Mouse (Mus musculus) midbrain, postnatal 0 days (tissue): ENCODE measurements at regions not wholly inside any gene's neighbourhood (a gene's known extent, or its start where the extent isn't known, plus 50 kb on each side); places are given as distances from the start of the nearest gene placed in this dataset. TPM values are rescaled to one million over a fixed set of nuclear protein-coding genes. Genes with fewer than 3 reads are reported as not detected.
A peak's percentile ranks its signal among the peaks of the same experiment; 100 is the strongest.

Source experiments
- ATAC-seq: fragments of 200-750 bp; cut with Nextera tagmentation; 2 replicates; pipeline ENCODE4 v1.8.0; 2017; ENCODE audit warnings: moderate number of reproducible peaks, mild to moderate bottlenecking, moderate TSS enrichment, moderate library complexity; ENCODE audit not compliant: low FRiP score
- DNase-seq: peaks from one replicate; pipeline ENCODE4 v3.0.0-alpha.2; 2015; ENCODE audit warnings: low spot score
- H3K27ac ChIP-seq: fragments of 300-500 bp; sonication (generic); 2 replicates; pipeline ENCODE4 v1.5.1; 2014; ENCODE audit warnings: low read depth, mild to moderate bottlenecking, low read length, mixed read lengths
- H3K27me3 ChIP-seq: fragments of 300-500 bp; sonication (generic); 2 replicates; pipeline ENCODE4 v1.6.1; 2014; ENCODE audit warnings: low read length, control low read depth, mixed read lengths; ENCODE audit not compliant: insufficient read depth
- H3K36me3 ChIP-seq: fragments of 300-500 bp; sonication (generic); 2 replicates; pipeline ENCODE4 v1.6.1; 2014; ENCODE audit warnings: low read length, control low read depth, mixed read lengths; ENCODE audit not compliant: insufficient read depth
- H3K4me1 ChIP-seq: fragments of 300-500 bp; sonication (generic); 2 replicates; pipeline ENCODE4 v1.6.1; 2014; ENCODE audit warnings: mild to moderate bottlenecking, control low read depth, antibody characterized with exemption, low read length, mixed read lengths; ENCODE audit not compliant: insufficient read depth
- H3K4me2 ChIP-seq: fragments of 300-500 bp; sonication (generic); 2 replicates; pipeline ENCODE4 v1.6.1; 2014; ENCODE audit warnings: low read depth, mild to moderate bottlenecking, low read length, mixed read lengths; ENCODE audit not compliant: poor library complexity, severe bottlenecking
- H3K4me3 ChIP-seq: fragments of 300-500 bp; sonication (generic); 2 replicates; pipeline ENCODE4 v1.5.1; 2014; ENCODE audit warnings: low read depth, mild to moderate bottlenecking, low read length, moderate library complexity
- H3K9ac ChIP-seq: fragments of 300-500 bp; sonication (generic); replicated peaks from 2 replicates; pipeline ENCODE4 v1.6.1; 2014; ENCODE audit warnings: mild to moderate bottlenecking, low read length, moderate library complexity, mixed read lengths; ENCODE audit not compliant: poor library complexity, severe bottlenecking
- H3K9me3 ChIP-seq: fragments of 300-500 bp; sonication (generic); 2 replicates; pipeline ENCODE4 v1.6.1; 2016; ENCODE audit warnings: low read length, control low read depth
- CTCF ChIP-seq: IDR thresholded peaks from 2 replicates; pipeline ENCODE4 v1.5.1; 2016; ENCODE audit warnings: antibody characterized with exemption, mild to moderate bottlenecking
- WGBS: fragments of 180-500 bp; shearing (Covaris S2); extraction: QIAGEN DNeasy Blood & Tissue Kit; methylation state at CpG from one replicate; pipeline ENCODE4 v1.1.7; 2014; 5-methylcytosine and 5-hydroxymethylcytosine counted together
- microRNA-seq: library from miRNA; unstranded; fragments of <30 nt; microRNA quantifications from one replicate; pipeline ENCODE4, GENCODE M21; 2016; ENCODE audit warnings: borderline number of aligned reads

DNA sequence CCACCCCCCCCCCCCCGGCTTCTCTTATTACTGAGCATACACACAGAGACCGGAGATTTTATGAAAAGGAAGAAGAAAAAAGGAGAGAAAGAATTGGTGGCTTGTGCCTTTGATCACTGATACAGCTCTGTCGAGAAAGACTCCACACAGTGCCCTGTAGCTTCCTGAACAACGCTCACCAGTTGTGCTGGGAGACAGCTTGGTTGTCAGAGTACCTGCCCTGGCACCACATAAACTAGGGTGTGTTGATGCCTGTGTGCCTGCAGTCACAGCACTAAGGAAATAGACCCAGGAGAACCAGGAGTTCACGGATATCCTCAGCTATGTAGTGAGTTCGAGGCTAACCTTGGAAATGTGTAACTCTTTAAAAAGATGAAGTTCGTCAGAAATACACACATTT, 66.7 kb upstream of the Dapk1 start:
- DNase-seq (no peak), ATAC-seq (no peak)
- 44% methylated on average over 7 of the region's 7 CpGs for WGBS
- TF ChIP-seq CTCF: no peak
- H3K4me3 ChIP-seq: no peak overlapping the region
- no peak overlapping the region for H3K4me2 ChIP-seq
- H3K27me3 ChIP-seq: no peaks in the 10 kb centered on the region
- no peaks in the 10 kb centered on the region for H3K36me3 ChIP-seq
- no peak overlapping the region for H3K9ac ChIP-seq
- H3K27ac ChIP-seq: peak overlapping the region; percentile 18; the same call in 1 of the 2 replicates
- no peaks in the 10 kb centered on the region for H3K4me1 ChIP-seq
- H3K9me3 ChIP-seq: no peaks in the 10 kb centered on the region

DNA sequence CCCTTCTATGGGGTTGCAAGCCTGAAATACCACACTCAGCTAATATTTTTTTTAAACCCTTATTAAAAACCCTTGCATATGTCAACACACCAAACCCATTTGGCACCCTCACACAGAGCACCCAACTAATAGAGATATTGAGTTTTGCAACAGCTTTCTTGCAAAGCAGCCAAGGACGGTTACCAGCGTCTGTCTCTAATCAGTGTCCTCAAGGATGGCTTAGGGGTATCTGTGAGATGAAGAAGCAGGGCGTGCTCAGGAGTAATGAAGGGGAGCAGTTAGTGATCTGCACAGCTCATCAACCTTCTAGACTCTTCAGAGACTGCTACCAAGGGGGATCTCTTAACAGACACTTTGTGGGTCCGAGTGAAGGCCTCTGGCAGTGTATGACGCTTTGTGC, 65.0 kb upstream of the Dapk1 start:
- H3K9ac ChIP-seq: no peak overlapping the region

DNA sequence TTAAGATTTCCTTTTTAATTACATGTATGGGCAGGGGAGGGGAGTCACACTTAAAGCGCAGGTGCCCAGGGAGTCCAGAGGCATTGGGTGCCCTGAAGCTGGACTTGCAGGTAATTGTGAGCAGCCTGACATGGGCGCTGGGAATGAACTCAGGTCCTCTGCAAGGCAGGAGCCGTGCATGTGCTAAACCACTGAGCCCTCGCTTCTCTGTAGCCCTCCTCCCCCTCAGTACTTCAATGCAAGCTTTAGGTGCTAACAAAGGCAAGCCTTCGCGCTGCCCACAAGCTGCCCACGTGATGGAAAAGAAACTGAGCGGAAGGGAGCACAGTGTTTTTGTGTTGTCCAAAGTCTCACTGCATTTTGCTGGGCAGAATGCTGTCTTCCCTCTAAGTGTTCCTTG, 63.6 kb upstream of the Dapk1 start:
- ATAC-seq: no peak
- no peak overlapping the region for H3K27ac ChIP-seq

More for the DNA sequence above, 65.0 kb upstream of the Dapk1 start:
- no peak for TF ChIP-seq CTCF
- no peak overlapping the region for H3K4me3 ChIP-seq
- no peaks in the 10 kb centered on the region for H3K4me1 ChIP-seq
- no peaks in the 10 kb centered on the region for H3K9me3 ChIP-seq
- ATAC-seq: no peak
- 90% methylated on average over 5 of the region's 5 CpGs for WGBS
- H3K27ac ChIP-seq: no peak overlapping the region
- no peak for DNase-seq
- no peak overlapping the region for H3K4me2 ChIP-seq
- no peaks in the 10 kb centered on the region for H3K27me3 ChIP-seq
- no peaks in the 10 kb centered on the region for H3K36me3 ChIP-seq

DNA sequence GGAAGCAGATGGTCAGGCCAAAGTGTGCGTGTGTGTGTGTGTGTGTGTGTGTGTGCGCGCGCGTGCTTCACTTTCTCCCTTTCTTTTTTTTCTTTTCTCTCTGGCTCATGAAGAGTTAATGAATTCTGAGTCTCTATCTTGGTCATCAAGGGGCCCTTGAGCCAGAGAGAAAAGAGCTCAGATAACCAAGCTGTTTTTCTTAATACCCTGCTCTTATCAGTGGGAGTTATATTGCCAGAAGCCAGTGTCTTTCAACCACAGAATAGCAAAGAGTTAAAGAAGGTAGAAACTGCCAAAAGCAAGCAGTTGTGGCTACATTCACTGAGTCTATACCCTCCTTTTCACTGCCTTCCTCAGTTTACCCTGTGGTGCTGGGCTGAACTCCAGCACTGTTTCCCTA, 60.6 kb upstream of the Dapk1 start:
- no peak overlapping the region for H3K4me2 ChIP-seq
- DNase-seq (no peak), ATAC-seq (no peak)
- H3K9ac ChIP-seq: no peak overlapping the region
- no peaks in the 10 kb centered on the region for H3K27me3 ChIP-seq
- H3K9me3 ChIP-seq: no peaks in the 10 kb centered on the region
- H3K27ac ChIP-seq: no peak overlapping the region
- WGBS: 98% methylated on average over 5 of the region's 5 CpGs
- H3K4me1 ChIP-seq: no peaks in the 10 kb centered on the region
- no peak overlapping the region for H3K4me3 ChIP-seq
- no peaks in the 10 kb centered on the region for H3K36me3 ChIP-seq
- TF ChIP-seq CTCF: no peak

More for the DNA sequence above, 63.6 kb upstream of the Dapk1 start:
- no peak for DNase-seq
- WGBS: 47% methylated on average over 8 of the region's 8 CpGs
- TF ChIP-seq CTCF: no peak
- no peaks in the 10 kb centered on the region for H3K27me3 ChIP-seq
- H3K4me1 ChIP-seq: no peaks in the 10 kb centered on the region
- H3K4me2 ChIP-seq: no peak overlapping the region
- no peak overlapping the region for H3K9ac ChIP-seq
- no peak overlapping the region for H3K4me3 ChIP-seq
- H3K9me3 ChIP-seq: no peaks in the 10 kb centered on the region
- no peaks in the 10 kb centered on the region for H3K36me3 ChIP-seq

DNA sequence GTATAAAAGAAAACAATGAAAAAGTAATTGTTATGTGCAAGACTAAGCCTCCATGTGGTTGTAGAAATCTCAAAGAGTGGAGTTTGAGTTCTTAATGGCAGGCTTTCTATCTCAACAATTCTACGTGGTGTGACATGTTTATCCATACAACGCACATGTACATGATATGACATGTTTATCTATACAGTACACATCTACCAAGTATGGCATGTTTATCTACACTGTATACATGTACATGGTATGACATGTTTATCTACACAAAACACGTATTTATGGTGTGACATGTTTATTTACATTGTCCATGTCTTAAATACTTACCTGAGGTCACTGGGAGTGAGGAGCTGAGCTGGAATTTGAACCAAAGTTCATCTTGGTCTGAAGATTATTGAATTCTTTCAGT, 57.4 kb upstream of the Dapk1 start:
- no peak for DNase-seq
- no peak overlapping the region for H3K9ac ChIP-seq
- no peaks in the 10 kb centered on the region for H3K36me3 ChIP-seq
- no peak overlapping the region for H3K27ac ChIP-seq
- TF ChIP-seq CTCF: no peak
- H3K4me2 ChIP-seq: no peak overlapping the region
- H3K9me3 ChIP-seq: no peaks in the 10 kb centered on the region
- WGBS: 90% methylated on average over 3 of the region's 3 CpGs
- H3K4me3 ChIP-seq: no peak overlapping the region
- H3K4me1 ChIP-seq: no peaks in the 10 kb centered on the region
- no peaks in the 10 kb centered on the region for H3K27me3 ChIP-seq
- ATAC-seq: no peak

DNA sequence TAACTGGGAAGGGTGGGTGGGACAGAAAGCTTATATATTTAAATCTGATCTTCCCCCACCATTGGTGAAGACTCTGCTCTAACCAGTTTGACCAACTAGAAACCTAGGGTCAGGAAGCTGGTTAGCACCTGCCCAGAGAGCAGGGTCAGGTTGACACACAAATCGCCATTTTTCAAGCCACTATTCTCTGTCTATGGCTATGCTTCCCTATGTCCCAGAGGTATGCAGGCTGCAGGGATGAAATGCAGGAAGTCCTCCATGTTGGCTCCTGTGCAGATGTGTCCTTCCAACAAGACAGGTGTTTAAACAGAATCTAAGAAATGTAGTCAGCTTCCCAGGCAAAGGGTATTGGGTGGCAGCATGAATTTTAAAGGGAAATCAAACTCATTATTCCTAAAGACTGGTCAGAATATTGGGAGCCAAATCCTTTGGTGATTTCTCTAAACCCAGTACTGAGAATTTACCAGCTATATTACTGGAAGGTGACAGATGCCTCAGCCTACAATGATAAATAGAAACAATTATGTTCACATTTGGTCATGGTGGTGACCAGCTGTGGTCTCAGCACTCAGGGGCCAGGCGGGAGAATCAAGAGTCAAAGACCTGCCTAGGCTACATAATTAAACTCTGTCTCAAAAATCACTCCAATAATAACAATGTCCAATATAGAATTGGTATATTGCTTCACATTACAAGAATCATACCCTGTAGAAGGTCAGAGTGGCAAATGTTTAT, 55.6 kb upstream of the Dapk1 start:
- no peak for DNase-seq
- 73% methylated on average over 2 of the region's 2 CpGs for WGBS
- Histone ChIP-seq H3K4me3 (no peak overlapping the region), H3K27ac (no peak overlapping the region), H3K9ac (no peak overlapping the region), H3K36me3 (no peaks in the 10 kb centered on the region), H3K4me2 (no peak overlapping the region), H3K9me3 (no peaks in the 10 kb centered on the region), H3K27me3 (no peaks in the 10 kb centered on the region), H3K4me1 (no peaks in the 10 kb centered on the region)
- TF ChIP-seq CTCF: no peak
- ATAC-seq: no peak

Small RNAs in the stretch of these regions (microRNA-seq; reads per million reads assigned to microRNA genes)
- gene Gm24999: not detected
- not detected for gene Gm25000
